Mouse (Mus musculus) brown adipose tissue, adult 24 weeks (tissue): Measurements from ENCODE around the gene Il17c. TPM values are rescaled to one million over a fixed set of nuclear protein-coding genes. Genes with fewer than 3 reads are reported as not detected.

Experiments used
- H3K27ac ChIP-seq: fragments of 200-500 bp; replicated peaks from 2 replicates; pipeline ENCODE4 v1.5.1; 2012; ENCODE audit warnings: low read depth, mild to moderate bottlenecking, low read length
- H3K4me1 ChIP-seq: fragments of 200-500 bp; 2 replicates; pipeline ENCODE4 v1.6.1; 2012; ENCODE audit warnings: low read length, mixed read lengths; ENCODE audit not compliant: control insufficient read depth, insufficient read depth, insufficient read length
- H3K4me3 ChIP-seq: fragments of 200-500 bp; 2 replicates; pipeline ENCODE4 v1.5.1; 2012; ENCODE audit warnings: low read depth, mild to moderate bottlenecking, low read length, moderate library complexity; ENCODE audit not compliant: insufficient read depth
- polyA plus RNA-seq: library from polyadenylated mRNA; stranded (reverse); fragments of >200 nt; gene quantifications from 2 replicates; pipeline ENCODE4 v1.2.4, GENCODE M21; 2012; ENCODE audit not compliant: missing spikeins, insufficient read depth, insufficient read length

Gene Il17c
- polyA plus RNA-seq, 1 experiment: not detected

DNA sequence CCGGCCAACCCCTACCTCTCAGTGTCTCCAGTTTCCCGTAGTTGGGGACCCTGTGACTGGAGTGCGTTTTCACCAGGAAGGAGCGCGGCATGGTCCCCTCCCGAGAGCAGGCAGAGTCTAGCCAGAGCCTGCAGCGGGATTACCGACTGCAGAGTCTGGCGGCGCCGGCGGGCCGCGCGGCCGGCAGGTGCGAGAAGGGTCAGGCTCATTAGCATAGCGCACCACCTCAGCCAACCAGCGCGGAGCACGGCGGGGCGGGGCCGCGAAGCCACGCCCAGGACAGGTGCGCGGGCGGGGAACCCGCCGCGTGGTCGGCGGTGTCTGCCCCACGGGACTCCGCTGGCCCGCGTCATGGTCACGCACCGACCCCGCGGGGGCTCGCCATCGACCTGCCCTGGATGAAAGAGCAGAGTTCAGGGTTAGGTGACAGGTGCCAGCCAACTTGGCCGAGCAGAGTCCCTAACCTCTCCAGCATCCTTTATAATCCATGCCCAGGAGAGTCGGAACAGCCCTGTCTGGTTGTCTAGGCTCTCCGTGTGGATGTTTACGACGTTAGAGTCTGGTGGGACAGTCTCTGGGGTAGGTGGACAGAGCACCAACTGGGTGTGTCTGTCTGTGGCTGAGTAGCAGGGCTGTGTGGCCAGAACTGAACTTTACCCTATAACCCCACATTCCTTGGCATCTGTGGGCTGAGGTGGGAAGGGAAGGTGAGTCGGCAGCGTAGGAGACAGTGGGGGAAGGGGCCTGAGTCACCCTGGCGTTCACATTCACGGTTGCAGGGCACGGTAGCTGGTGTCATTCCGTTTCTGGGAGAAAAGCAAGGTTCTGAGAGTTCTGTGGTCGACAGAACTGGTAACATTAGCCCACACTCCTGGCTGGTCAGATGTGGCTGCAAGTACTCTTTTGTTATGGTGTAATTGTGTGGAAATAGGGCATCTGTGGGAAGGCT is 39.0 kb downstream of the Il17c start, which contains the start of gene Snai3:
TSS of gene Snai3 (minus strand) at position 210 of the 949 bp plus-strand sequence.
- H3K4me1 ChIP-seq: peaks cover 20% of the 10 kb centered on the region
- H3K4me3 ChIP-seq: peak within 1 kb of the TSS; percentile 19
- no peak within 1 kb of the TSS for H3K27ac ChIP-seq

DNA sequence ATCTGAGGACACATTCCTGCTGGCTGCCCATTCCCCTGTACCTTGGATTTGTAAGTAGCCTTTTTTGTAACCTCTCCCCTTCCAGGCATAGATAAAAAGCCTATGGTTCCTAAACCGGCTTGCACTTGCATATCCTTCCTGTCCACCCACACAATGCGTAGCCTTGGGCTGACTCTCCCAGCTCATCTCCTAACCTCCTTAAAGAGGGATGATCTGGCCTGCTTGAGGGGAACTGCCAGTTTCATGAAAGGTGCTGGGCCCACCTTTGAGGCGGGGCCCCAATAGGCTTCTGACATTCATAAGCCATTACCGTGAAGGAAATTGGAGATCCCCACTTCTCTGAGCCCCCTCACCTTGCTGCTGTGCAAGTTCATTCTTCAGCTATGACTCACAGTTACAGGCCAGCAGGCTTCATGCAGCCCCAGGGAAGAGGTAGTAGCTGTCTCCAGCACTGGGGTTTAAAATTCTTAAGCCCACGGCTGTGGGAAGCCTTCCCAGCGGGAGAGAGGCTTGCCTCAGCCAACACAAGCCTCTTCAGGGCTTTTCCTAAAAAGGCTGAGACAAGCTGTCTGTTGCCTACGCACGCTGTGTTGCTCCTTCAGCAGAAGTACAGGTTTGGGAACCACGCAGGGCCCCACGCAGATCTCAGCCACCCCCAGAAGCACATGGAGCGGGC is 39.8 kb downstream of the Il17c start:
- Histone ChIP-seq H3K4me1 (peaks cover 20% of the 10 kb centered on the region), H3K4me3 (no peak overlapping the region), H3K27ac (no peak overlapping the region)

GRCm38 (mm10) chr8:122462510-122462909 is 40.7 kb downstream of the Il17c start:
- Histone ChIP-seq H3K4me1 (peaks cover 20% of the 10 kb centered on the region), H3K4me3 (no peak overlapping the region), H3K27ac (no peak overlapping the region)

DNA sequence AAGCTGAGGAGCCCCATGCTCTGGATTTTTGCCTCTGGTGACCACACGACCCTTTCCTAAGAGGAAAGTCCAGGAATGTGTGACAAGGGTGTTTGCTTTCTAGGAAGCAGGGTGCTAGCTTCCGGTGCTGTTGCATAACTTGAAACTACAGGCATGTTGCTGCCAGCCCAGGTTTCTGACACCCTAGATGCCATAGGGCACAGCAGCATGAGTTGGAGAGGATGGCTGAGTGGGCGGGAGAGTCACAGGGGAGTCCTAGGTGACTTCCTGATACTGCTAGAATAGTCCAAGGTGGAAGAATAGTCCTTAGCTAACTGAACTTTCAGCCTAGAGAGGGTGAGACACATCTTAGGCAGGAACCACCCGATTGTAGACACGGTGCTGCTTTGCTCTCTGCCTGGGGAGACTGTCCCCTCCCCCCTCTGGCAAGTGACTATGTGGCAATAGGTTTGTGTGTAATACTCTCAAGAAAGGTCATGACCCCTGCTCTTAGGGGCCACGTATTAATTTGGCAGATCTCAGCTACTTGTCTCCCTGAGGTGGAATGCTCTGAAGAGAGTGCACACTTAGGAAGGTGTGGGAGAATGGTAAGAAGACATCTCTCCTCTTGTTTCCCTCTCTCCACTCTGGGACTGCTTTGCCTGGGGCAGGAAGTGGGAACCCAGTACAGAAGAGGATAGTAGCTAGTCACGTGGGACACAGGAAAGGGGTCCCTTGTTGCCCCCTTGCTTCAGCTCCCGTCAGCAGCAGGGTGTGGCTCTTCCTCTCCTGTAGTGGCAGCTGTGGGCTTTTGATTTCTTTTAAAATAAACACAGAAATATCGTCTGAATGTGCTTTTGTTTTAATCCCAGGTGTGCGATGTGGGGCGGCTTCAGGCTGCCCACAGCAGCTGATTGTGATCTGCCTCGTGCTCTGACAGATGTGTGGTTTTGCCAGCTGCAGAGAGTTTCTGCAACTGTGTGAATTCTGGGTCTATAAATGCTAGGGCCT is 42.1 kb downstream of the Il17c start:
- no peak overlapping the region for H3K4me3 ChIP-seq
- peaks cover 20% of the 10 kb centered on the region for H3K4me1 ChIP-seq
- H3K27ac ChIP-seq: no peak overlapping the region

GRCm38 (mm10) chr8:122464985-122465384 is 43.2 kb downstream of the Il17c start:
- Histone ChIP-seq H3K4me1 (peaks cover 19% of the 10 kb centered on the region), H3K4me3 (no peak overlapping the region), H3K27ac (no peak overlapping the region)

GRCm38 (mm10) chr8:122467816-122468215 is 46.0 kb downstream of the Il17c start:
- no peak overlapping the region for H3K4me3 ChIP-seq
- H3K4me1 ChIP-seq: peaks cover 8% of the 10 kb centered on the region
- H3K27ac ChIP-seq: no peak overlapping the region

DNA sequence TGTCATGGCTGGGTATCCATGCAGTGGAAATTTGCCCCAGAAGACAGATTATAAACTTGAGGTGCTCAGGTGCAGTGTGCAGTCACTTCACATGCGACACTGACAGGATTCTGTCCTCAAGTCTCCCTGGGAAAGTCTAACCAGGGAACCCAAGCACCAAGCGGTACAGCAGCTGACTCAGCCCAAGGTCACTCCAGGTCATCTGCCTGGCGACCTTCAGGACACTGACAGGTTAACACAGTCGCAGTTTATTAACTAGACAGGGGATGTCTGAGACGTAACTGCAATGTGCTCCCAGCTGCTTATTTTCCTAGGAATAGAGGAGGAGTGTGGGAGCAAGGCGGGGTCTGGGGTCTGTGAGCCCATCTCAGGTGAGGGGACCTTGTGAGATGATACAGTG is 47.6 kb downstream of the Il17c start:
- no peaks in the 10 kb centered on the region for H3K4me1 ChIP-seq
- no peak overlapping the region for H3K4me3 ChIP-seq
- no peak overlapping the region for H3K27ac ChIP-seq

DNA sequence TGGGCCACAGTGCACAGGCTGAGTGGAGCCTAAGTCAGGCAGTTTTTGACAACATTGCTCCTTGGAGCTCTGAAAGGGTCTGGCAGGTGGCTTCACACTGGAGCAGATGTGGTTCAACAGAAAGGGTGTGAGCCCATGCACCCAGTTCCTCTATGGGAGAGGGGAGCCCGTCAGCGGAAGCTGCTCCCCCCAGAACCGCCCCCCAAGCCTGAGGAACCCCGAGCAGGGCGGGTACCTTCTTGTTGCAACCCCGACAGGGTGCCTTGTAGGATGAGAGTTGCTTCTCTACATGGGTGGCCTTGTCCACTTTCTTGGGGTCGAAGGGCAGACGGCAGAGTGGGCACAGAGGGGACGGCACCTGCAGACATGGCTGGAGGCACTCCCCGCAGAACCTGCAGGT is 48.1 kb downstream of the Il17c start:
- Histone ChIP-seq H3K27ac (no peak overlapping the region), H3K4me1 (no peaks in the 10 kb centered on the region; the same call in 1 of the 2 replicates), H3K4me3 (no peak overlapping the region)

DNA sequence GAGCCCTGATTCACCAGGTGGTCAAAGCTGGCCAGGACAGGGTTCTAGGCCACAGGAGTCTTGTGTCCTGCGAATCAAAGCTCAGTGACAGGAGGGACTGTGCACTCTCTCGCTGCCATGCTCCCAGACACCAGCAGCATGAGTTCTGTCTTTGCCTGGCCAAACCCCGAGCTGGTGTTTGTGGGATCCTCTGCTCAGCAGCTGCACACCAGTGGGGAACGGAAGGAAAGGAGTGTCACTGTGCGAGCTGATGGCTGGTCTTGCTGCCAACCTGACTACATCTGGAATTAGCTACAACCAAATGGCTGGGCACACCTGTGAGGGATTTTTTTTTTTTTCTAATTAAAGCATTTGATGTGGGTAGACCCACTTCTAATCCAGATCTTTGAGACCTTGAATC is 48.9 kb downstream of the Il17c start:
- no peak overlapping the region for H3K4me3 ChIP-seq
- no peak overlapping the region for H3K27ac ChIP-seq

More for the DNA sequence above, 48.9 kb downstream of the Il17c start:
- H3K4me1 ChIP-seq: no peaks in the 10 kb centered on the region; the same call in 1 of the 2 replicates

Other genes with a start within 250 kb of the Il17c start
- 3.4 and 6.1 TPM in 2 replicates for gene Zfpm1, start 139.9 kb upstream of the Il17c start, polyA plus RNA-seq
- gene Trhr2, start 61.3 kb upstream of the Il17c start, polyA plus RNA-seq: not detected in 2 replicates
- 14.5 and 15.7 TPM in 2 replicates for gene Zc3h18, start 45.4 kb upstream of the Il17c start, polyA plus RNA-seq
- gene Cyba, start 10.9 kb downstream of the Il17c start, polyA plus RNA-seq: 15.3 and 16.5 TPM in 2 replicates
- 10.0 and 16.3 TPM in 2 replicates for gene Mvd, start 21.4 kb downstream of the Il17c start, polyA plus RNA-seq
- not detected in 2 replicates for gene Snai3, start 38.7 kb downstream of the Il17c start, polyA plus RNA-seq
- gene Rnf166, start 54.0 kb downstream of the Il17c start, polyA plus RNA-seq: 19.0 and 28.7 TPM in 2 replicates
- 13.8 and 15.1 TPM in 2 replicates for gene Ctu2, start 54.1 kb downstream of the Il17c start, polyA plus RNA-seq
- gene Piezo1, start 129.3 kb downstream of the Il17c start, polyA plus RNA-seq: 14.7 and 20.4 TPM in 2 replicates
- gene Cdt1, start 146.0 kb downstream of the Il17c start, polyA plus RNA-seq: 0.48 and 0.58 TPM in 2 replicates
- gene Aprt, start 154.9 kb downstream of the Il17c start, polyA plus RNA-seq: 17.3 and 19.4 TPM in 2 replicates
- 1.9 and 2.7 TPM in 2 replicates for gene Galns, start 189.4 kb downstream of the Il17c start, polyA plus RNA-seq
- gene Trappc2l, start 189.6 kb downstream of the Il17c start, polyA plus RNA-seq: 81.0 and 89.0 TPM in 2 replicates
- gene Pabpn1l, start 200.7 kb downstream of the Il17c start, polyA plus RNA-seq: not detected in 2 replicates